Mouse (Mus musculus) CD4-positive naive resting alpha-beta T cell, adult 76 days (primary cell): ENCODE results near the gene Pbdc1. TPM values are rescaled to one million over a fixed set of nuclear protein-coding genes. Genes with fewer than 3 reads are reported as not detected.

Experiments
- total RNA-seq: library from RNA; stranded (reverse); gene quantifications from one replicate; pipeline ENCODE4 v1.2.4, GENCODE M21; 2023

Pbdc1 gene
- total RNA-seq = 36.1 TPM

GRCm38 (mm10) chrX:105079615-105080092 lies at the start of gene Pbdc1:
Pbdc1 (plus strand) TSS chrX:105079756.

GRCm38 (mm10) chrX:105120275-105121226 lies 41.0 kb downstream of the Pbdc1 start, which contains the start of gene Magee1:
Magee1 (plus strand) TSS chrX:105120378.

Other genes starting within 250 kb of the Pbdc1 start
- not detected for gene Magee2, start 222.5 kb upstream of the Pbdc1 start, total RNA-seq
- 3.8 TPM for gene Magee1, start 40.6 kb downstream of the Pbdc1 start, total RNA-seq